Mouse (Mus musculus): ENCODE data around the gene Cox19. TPM values are rescaled to one million over a fixed set of nuclear protein-coding genes. Genes with fewer than 3 reads are reported as not detected.

Gene Cox19
- polyA plus RNA-seq, 1 experiment from 2014 or later: 106 TPM

GRCm38 (mm10) chr5:139287787-139288186, 63.4 kb downstream of the Cox19 start:
- TF ChIP-seq CTCF (IDR thresholded peaks at IDR 0.05; ENCODE audit: low read depth): no peak
- H3K9ac ChIP-seq: no peak overlapping the region
- H3K27me3 ChIP-seq (ENCODE audit: insufficient read depth, low read length): no peaks in the 10 kb centered on the region
- no peaks in the 10 kb centered on the region for H3K36me3 ChIP-seq (ENCODE audit: insufficient read depth)
- H3K9me3 ChIP-seq (ENCODE audit: low read depth, low read length): no peaks in the 10 kb centered on the region
- no peak overlapping the region for H3K27ac ChIP-seq (ENCODE audit: low read depth)
- H3K4me1 ChIP-seq (ENCODE audit: insufficient read depth): peaks cover 3% of the 10 kb centered on the region; the same call in 1 of the 2 replicates
- H3K4me2 ChIP-seq: no peak overlapping the region
- no peak for ATAC-seq (ENCODE audit: insufficient read depth)
- no peak overlapping the region for H3K4me3 ChIP-seq (ENCODE audit: low read depth, low read length)
- WGBS: 82% methylated on average over 4 of the region's 4 CpGs
- no peak for DNase-seq

GRCm38 (mm10) chr5:139287099-139287498, 64.1 kb downstream of the Cox19 start:
- H3K4me3 ChIP-seq (ENCODE audit: low read depth, low read length): no peak overlapping the region
- WGBS: 88% methylated on average over 5 of the region's 5 CpGs
- H3K4me2 ChIP-seq: no peak overlapping the region
- DNase-seq: no peak
- H3K4me1 ChIP-seq (ENCODE audit: insufficient read depth): peaks cover 3% of the 10 kb centered on the region; the same call in 1 of the 2 replicates
- H3K27me3 ChIP-seq (ENCODE audit: insufficient read depth, low read length): no peaks in the 10 kb centered on the region
- no peak for TF ChIP-seq CTCF (IDR thresholded peaks at IDR 0.05; ENCODE audit: low read depth)
- H3K27ac ChIP-seq (ENCODE audit: low read depth): peak overlapping the region; percentile 67; the same call in 1 of the 2 replicates
- no peaks in the 10 kb centered on the region for H3K9me3 ChIP-seq (ENCODE audit: low read depth, low read length)
- no peak for ATAC-seq (ENCODE audit: insufficient read depth)
- H3K9ac ChIP-seq: no peak overlapping the region
- H3K36me3 ChIP-seq (ENCODE audit: insufficient read depth): no peaks in the 10 kb centered on the region

MicroRNAs encoded within 50 kb of the gene (microRNA counts, 519-probe panel; counts per million panel counts)
- microRNA mmu-miR-339-3p (30.5 counts per million), microRNA mmu-miR-339-5p (30.5 counts per million)

Small RNA genes lying within 50 kb of the gene (microRNA-seq; reads per million reads assigned to microRNA genes)
- 568 reads per million, percentile 68 among the genes with 10 or more reads in this experiment for gene Mir339 (ENCODE audit: borderline number of aligned reads)

Other genes starting within 250 kb of the Cox19 start
- 12.0 and 13.5 TPM in 2 replicates for gene Prkar1b, start 201.4 kb downstream of the Cox19 start, polyA plus RNA-seq (2014; fragmentation: Nextera tagmentation; extraction: Ambion mirVana)
- gene Dnaaf5, start 201.2 kb downstream of the Cox19 start, polyA plus RNA-seq (2014; fragmentation: Nextera tagmentation; extraction: Ambion mirVana): 8.6 and 9.0 TPM in 2 replicates
- 53.3 and 57.7 TPM in 2 replicates for gene Sun1, start 150.8 kb downstream of the Cox19 start, polyA plus RNA-seq (2014; fragmentation: Nextera tagmentation; extraction: Ambion mirVana)
- 183 and 185 TPM in 2 replicates for gene Get4, start 99.1 kb downstream of the Cox19 start, polyA plus RNA-seq (2014; fragmentation: Nextera tagmentation; extraction: Ambion mirVana)
- 3.6 and 4.0 TPM in 2 replicates for gene Adap1, start 25.8 kb downstream of the Cox19 start, polyA plus RNA-seq (2014; fragmentation: Nextera tagmentation; extraction: Ambion mirVana)
- gene Cyp2w1, start 1.2 kb upstream of the Cox19 start, polyA plus RNA-seq (2014; fragmentation: Nextera tagmentation; extraction: Ambion mirVana): not detected in 2 replicates
- 3.5 and 4.3 TPM in 2 replicates for gene Gpr146, start 26.3 kb upstream of the Cox19 start, polyA plus RNA-seq (2014; fragmentation: Nextera tagmentation; extraction: Ambion mirVana)
- gene C130050O18Rik, start 53.9 kb upstream of the Cox19 start, polyA plus RNA-seq (2014; fragmentation: Nextera tagmentation; extraction: Ambion mirVana): 1.1 TPM in 2 replicates
- gene Gper1, start 71.7 kb upstream of the Cox19 start, polyA plus RNA-seq (2014; fragmentation: Nextera tagmentation; extraction: Ambion mirVana): 5.5 and 5.9 TPM in 2 replicates
- gene 3110082I17Rik, start 109.1 kb upstream of the Cox19 start, polyA plus RNA-seq (2014; fragmentation: Nextera tagmentation; extraction: Ambion mirVana): 39.4 and 44.4 TPM in 2 replicates
- gene Zfand2a, start 133.1 kb upstream of the Cox19 start, polyA plus RNA-seq (2014; fragmentation: Nextera tagmentation; extraction: Ambion mirVana): 5.3 and 6.0 TPM in 2 replicates
- gene Uncx, start 192.1 kb upstream of the Cox19 start, polyA plus RNA-seq (2014; fragmentation: Nextera tagmentation; extraction: Ambion mirVana): not detected in 2 replicates

All from lung, embryonic 14.5 days (tissue).